Mouse (Mus musculus): ENCODE results near the gene Rasgef1a. TPM values are rescaled to one million over a fixed set of nuclear protein-coding genes. Genes with fewer than 3 reads are reported as not detected.

Rasgef1a gene
- polyA plus RNA-seq, 1 experiment = 0.76 TPM

- H3K27me3 ChIP-seq (ENCODE audit: control insufficient read depth, insufficient read depth, low read length) = no peaks in the 10 kb centered on the region
- 72% methylated on average over 15 of the region's 15 CpGs for whole genome bisulfite sequencing
- no peak for TF ChIP-seq CTCF (IDR thresholded peaks at IDR 0.05; ENCODE audit: extremely low read depth, insufficient read depth, insufficient read length, insufficient replicate concordance)
- TF ChIP-seq POLR2A (IDR thresholded peaks at IDR 0.05; ENCODE audit: low read depth, low read length) = no peak
- H3K4me3 ChIP-seq (ENCODE audit: extremely low read depth, insufficient read depth, insufficient read length) = no peak overlapping the region
- no peak overlapping the region for H3K27ac ChIP-seq (ENCODE audit: insufficient read depth, low read length)
- H3K4me1 ChIP-seq (ENCODE audit: control insufficient read depth, insufficient read depth, insufficient read length) = no peaks in the 10 kb centered on the region
- no peak for DNase-seq (ENCODE audit: low read depth in 1 of 2, low spot score in 2 of 2)
- H3K36me3 ChIP-seq (ENCODE audit: control insufficient read depth, insufficient read depth, low read length) = no peaks in the 10 kb centered on the region
Measured at GRCm38 (mm10) chr6:118022898-118023635, 11.8 kb downstream of the Rasgef1a start.

DNA sequence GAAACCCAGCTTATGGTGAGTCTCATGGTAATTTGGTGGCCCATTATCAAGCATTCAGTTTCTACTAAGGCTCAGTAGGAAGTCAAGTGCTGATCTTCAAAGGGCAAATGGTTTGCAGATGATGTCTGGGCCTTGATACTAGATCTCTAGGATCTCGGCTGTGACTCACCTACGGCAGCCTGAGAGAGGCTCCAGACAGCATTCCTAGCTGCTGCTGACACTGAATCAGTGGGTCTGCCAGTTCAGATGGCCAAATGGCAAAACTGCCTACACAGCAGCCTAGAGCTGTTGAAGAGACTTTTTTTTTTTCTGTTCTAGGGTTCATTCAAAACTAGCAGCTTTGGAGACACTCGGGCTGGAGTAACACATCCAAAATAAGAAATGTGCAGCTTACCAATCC lies 15.8 kb downstream of the Rasgef1a start:
- 82% methylated on average over 3 of the region's 3 CpGs for WGBS
- Histone ChIP-seq H3K27me3 (ENCODE audit: control insufficient read depth, insufficient read depth, low read length) (no peaks in the 10 kb centered on the region), H3K4me3 (ENCODE audit: extremely low read depth, insufficient read depth, insufficient read length) (no peak overlapping the region), H3K4me1 (ENCODE audit: control insufficient read depth, insufficient read depth, insufficient read length) (no peaks in the 10 kb centered on the region), H3K27ac (ENCODE audit: insufficient read depth, low read length) (no peak overlapping the region), H3K36me3 (ENCODE audit: control insufficient read depth, insufficient read depth, low read length) (no peaks in the 10 kb centered on the region)
- DNase-seq (ENCODE audit: low read depth in 1 of 2, low spot score in 2 of 2) = no peak
- TF ChIP-seq CTCF (IDR thresholded peaks at IDR 0.05; ENCODE audit: extremely low read depth, insufficient read depth, insufficient read length, insufficient replicate concordance) = no peak
- no peak for TF ChIP-seq POLR2A (IDR thresholded peaks at IDR 0.05; ENCODE audit: low read depth, low read length)

DNA sequence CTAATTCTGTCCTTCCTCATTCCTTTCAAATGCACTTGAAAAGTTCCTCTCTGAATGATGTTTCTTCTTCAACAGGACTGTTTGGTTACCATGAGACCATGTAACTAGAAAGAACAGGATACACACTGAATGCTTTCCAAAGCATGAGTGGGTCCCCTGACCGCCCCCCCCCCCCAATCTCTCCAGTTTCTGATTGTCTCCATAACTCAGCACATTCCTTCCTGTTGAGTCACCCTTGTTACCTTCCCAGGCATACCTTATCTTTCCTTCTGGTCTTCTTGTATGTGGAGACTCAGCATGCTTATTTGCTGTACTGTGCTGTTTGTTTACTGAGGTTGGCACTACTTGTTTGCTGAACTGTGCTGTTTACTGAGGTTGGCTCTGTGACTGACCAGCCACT lies 20.2 kb downstream of the Rasgef1a start:
- Histone ChIP-seq H3K4me3 (ENCODE audit: extremely low read depth, insufficient read depth, insufficient read length) (no peak overlapping the region), H3K27ac (ENCODE audit: insufficient read depth, low read length) (no peak overlapping the region), H3K27me3 (ENCODE audit: control insufficient read depth, insufficient read depth, low read length) (no peaks in the 10 kb centered on the region), H3K36me3 (ENCODE audit: control insufficient read depth, insufficient read depth, low read length) (no peaks in the 10 kb centered on the region), H3K4me1 (ENCODE audit: control insufficient read depth, insufficient read depth, insufficient read length) (no peaks in the 10 kb centered on the region)
- TF ChIP-seq CTCF (IDR thresholded peaks at IDR 0.05; ENCODE audit: extremely low read depth, insufficient read depth, insufficient read length, insufficient replicate concordance) = no peak
- DNase-seq (ENCODE audit: low read depth in 1 of 2, low spot score in 2 of 2) = no peak
- WGBS = 67% methylated on average over 1 of the region's 1 CpGs

- no peaks in the 10 kb centered on the region for H3K4me1 ChIP-seq (ENCODE audit: control insufficient read depth, insufficient read depth, insufficient read length)
- 50% methylated on average over 6 of the region's 6 CpGs for WGBS
Measured at GRCm38 (mm10) chr6:118035639-118036038, 24.4 kb downstream of the Rasgef1a start.

DNA sequence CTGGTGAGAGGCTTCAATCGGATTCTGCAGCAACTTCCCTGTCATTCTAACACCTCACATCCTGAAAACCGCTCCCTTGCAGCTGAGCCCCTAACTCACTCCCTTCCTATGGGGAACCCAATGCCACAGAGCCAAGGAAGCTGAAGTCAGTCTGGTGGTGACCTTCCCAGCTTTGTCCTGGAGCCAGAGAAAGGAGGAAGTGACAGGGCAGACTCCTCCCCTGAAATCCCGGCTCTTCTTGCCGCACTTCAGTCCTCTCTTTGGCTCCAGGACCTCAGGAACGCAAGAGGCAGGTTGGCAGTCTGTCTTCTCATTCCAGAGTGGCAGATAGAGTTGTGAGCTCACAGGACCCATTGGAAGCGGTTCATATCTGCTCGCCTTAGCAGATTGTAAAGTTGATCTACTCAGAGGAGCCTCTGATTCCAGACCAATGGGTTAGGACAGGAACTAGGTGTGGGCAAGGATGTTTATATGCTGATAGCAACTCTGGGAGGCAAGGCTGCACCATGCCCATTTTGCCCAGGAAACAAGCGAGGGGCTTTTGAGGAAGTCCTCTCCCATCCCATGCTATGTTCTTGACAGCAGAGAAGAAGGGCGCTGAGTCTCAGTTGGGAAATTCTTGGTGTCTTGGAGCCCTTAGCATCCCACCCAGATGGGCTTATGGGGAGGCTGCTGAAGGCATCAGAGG lies 25.0 kb downstream of the Rasgef1a start:
- H3K27me3 ChIP-seq (ENCODE audit: control insufficient read depth, insufficient read depth, low read length) = no peaks in the 10 kb centered on the region
- TF ChIP-seq CTCF (IDR thresholded peaks at IDR 0.05; ENCODE audit: extremely low read depth, insufficient read depth, insufficient read length, insufficient replicate concordance) = no peak
- TF ChIP-seq POLR2A (IDR thresholded peaks at IDR 0.05; ENCODE audit: low read depth, low read length) = no peak

More at GRCm38 (mm10) chr6:118035639-118036038, 24.4 kb downstream of the Rasgef1a start:
- no peak for TF ChIP-seq CTCF (IDR thresholded peaks at IDR 0.05; ENCODE audit: extremely low read depth, insufficient read depth, insufficient read length, insufficient replicate concordance)
- no peak for TF ChIP-seq POLR2A (IDR thresholded peaks at IDR 0.05; ENCODE audit: low read depth, low read length)
- Histone ChIP-seq H3K27ac (ENCODE audit: insufficient read depth, low read length) (no peak overlapping the region), H3K36me3 (ENCODE audit: control insufficient read depth, insufficient read depth, low read length) (no peaks in the 10 kb centered on the region), H3K4me3 (ENCODE audit: extremely low read depth, insufficient read depth, insufficient read length) (no peak overlapping the region), H3K27me3 (ENCODE audit: control insufficient read depth, insufficient read depth, low read length) (no peaks in the 10 kb centered on the region)
- DNase-seq (ENCODE audit: low read depth in 1 of 2, low spot score in 2 of 2) = no peak

GRCm38 (mm10) chr6:118036866-118037265 lies 25.6 kb downstream of the Rasgef1a start:
- H3K4me3 ChIP-seq (ENCODE audit: extremely low read depth, insufficient read depth, insufficient read length) = no peak overlapping the region
- H3K27ac ChIP-seq (ENCODE audit: insufficient read depth, low read length) = no peak overlapping the region
- no peaks in the 10 kb centered on the region for H3K27me3 ChIP-seq (ENCODE audit: control insufficient read depth, insufficient read depth, low read length)
- no peaks in the 10 kb centered on the region for H3K4me1 ChIP-seq (ENCODE audit: control insufficient read depth, insufficient read depth, insufficient read length)
- TF ChIP-seq CTCF (IDR thresholded peaks at IDR 0.05; ENCODE audit: extremely low read depth, insufficient read depth, insufficient read length, insufficient replicate concordance) = no peak
- WGBS = 67% methylated on average over 5 of the region's 5 CpGs
- no peak for DNase-seq (ENCODE audit: low read depth in 1 of 2, low spot score in 2 of 2)
- no peaks in the 10 kb centered on the region for H3K36me3 ChIP-seq (ENCODE audit: control insufficient read depth, insufficient read depth, low read length)

More for the DNA sequence above, 25.0 kb downstream of the Rasgef1a start:
- 52% methylated on average over 9 of the region's 9 CpGs for WGBS
- Histone ChIP-seq H3K36me3 (ENCODE audit: control insufficient read depth, insufficient read depth, low read length) (no peaks in the 10 kb centered on the region), H3K4me1 (ENCODE audit: control insufficient read depth, insufficient read depth, insufficient read length) (no peaks in the 10 kb centered on the region), H3K4me3 (ENCODE audit: extremely low read depth, insufficient read depth, insufficient read length) (no peak overlapping the region), H3K27ac (ENCODE audit: insufficient read depth, low read length) (no peak overlapping the region)
- DNase-seq (ENCODE audit: low read depth in 1 of 2, low spot score in 2 of 2) = no peak

GRCm38 (mm10) chr6:118045180-118045579 lies 33.9 kb downstream of the Rasgef1a start:
- no peak for TF ChIP-seq POLR2A (IDR thresholded peaks at IDR 0.05; ENCODE audit: low read depth, low read length)
- no peak for DNase-seq (ENCODE audit: low read depth in 1 of 2, low spot score in 2 of 2)
- Histone ChIP-seq H3K4me3 (ENCODE audit: extremely low read depth, insufficient read depth, insufficient read length) (no peak overlapping the region), H3K36me3 (ENCODE audit: control insufficient read depth, insufficient read depth, low read length) (no peaks in the 10 kb centered on the region), H3K27ac (ENCODE audit: insufficient read depth, low read length) (no peak overlapping the region), H3K27me3 (ENCODE audit: control insufficient read depth, insufficient read depth, low read length) (no peaks in the 10 kb centered on the region), H3K4me1 (ENCODE audit: control insufficient read depth, insufficient read depth, insufficient read length) (no peaks in the 10 kb centered on the region)
- 45% methylated on average over 4 of the region's 4 CpGs for WGBS

Data from spleen, adult 2 months (tissue).